Comparison of ENCODE assay signal across 10 mouse cellular contexts in the genomic region with DNA sequence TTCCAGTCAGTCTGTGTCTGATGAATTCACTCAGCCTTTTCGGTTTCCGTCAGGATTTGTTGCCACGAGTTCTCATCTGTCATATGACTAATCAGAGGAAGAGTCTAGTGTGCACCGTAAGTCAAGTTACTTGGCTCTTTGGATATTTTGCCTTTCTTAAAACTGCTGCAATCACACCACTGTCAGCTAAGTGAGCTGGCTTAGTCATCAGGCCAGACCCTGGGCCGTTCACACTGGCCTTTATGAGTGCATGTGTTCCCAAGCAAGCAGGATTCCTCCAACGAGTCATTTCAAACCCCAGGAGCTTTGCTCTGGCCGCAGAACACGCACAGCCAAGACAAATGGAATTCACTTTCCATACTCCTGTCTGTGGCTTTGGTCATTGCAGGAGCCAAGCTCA.
DNase-seq lines count a peak whose midpoint lies in the region; ATAC-seq lines count a peak whose summit lies in the region.
"Had no signal": no experiment of that assay in that cellular context is flagged by ENCODE, and none has a peak within 500 bp of the region (broad histone marks: within the 10 kb centered on the region; RNA-seq: fewer than 3 reads in every experiment).

No protein-coding gene starts in this region.

- intact Hi-C loops in gastrocnemius, postnatal 14 days (cut with DNase I; ENCODE audit: low total_unique reads) = no loop called here

- no peak for ATAC-seq in megakaryocyte-erythroid progenitor cell, adult 5-6 weeks (replicated peaks; ENCODE audit: low FRiP score, low TSS enrichment, poor library complexity, severe bottlenecking)

- peak; percentile 12 for DNase-seq in ovary, postnatal 14 days (ENCODE audit: low spot score)
- DNase-seq in ovary, adult 18-20 months (ENCODE audit: low spot score) = no peak
- DNase-seq in adrenal gland, adult 8-10 months = peak; percentile 57
- peak; percentile 62 for DNase-seq in gastrocnemius, postnatal 14 days
- peak; percentile 83 for DNase-seq in skeletal muscle tissue, adult 2 months (ENCODE audit: low read depth, low spot score)
- DNase-seq in kidney, adult 11 months = no peak
- DNase-seq in layer of hippocampus, postnatal 25 days (ENCODE audit: extremely low spot score in 1 of 2, low spot score in 1 of 2) = no peak
- DNase-seq: cerebellum, adult 18-20 months; embryo, embryonic 11 days had no signal

Comparison
In these comparisons a context has a peak if more than half of its experiments do, and no peak if none do; other contexts are left out.
1. DNase-seq: peak in ovary, postnatal 14 days (single experiment), adrenal gland, adult 8-10 months (single experiment), gastrocnemius, postnatal 14 days (single experiment) and skeletal muscle tissue, adult 2 months (single experiment); none in ovary, adult 18-20 months (single experiment), kidney, adult 11 months (single experiment) and layer of hippocampus, postnatal 25 days (0 of 2).